Mouse (Mus musculus) liver, postnatal 0 days (tissue): Measurements from ENCODE around the gene Siva1. TPM values are rescaled to one million over a fixed set of nuclear protein-coding genes. Genes with fewer than 3 reads are reported as not detected.

ENCODE experiments used
- ATAC-seq: fragments of 200-750 bp; cut with Nextera tagmentation; 2 replicates; pipeline ENCODE4 v1.8.0; 2017; ENCODE audit warnings: mild to moderate bottlenecking, moderate library complexity
- DNase-seq: peaks from one replicate; pipeline ENCODE4 v3.0.0-alpha.2; 2016
- H3K27ac ChIP-seq: fragments of 300-500 bp; sonication (generic); 2 replicates; pipeline ENCODE4 v1.5.1; 2014; ENCODE audit warnings: antibody characterized with exemption, moderate library complexity, mild to moderate bottlenecking, low read depth
- H3K27me3 ChIP-seq: fragments of 300-500 bp; sonication (generic); 2 replicates; pipeline ENCODE4 v1.6.1; 2014; ENCODE audit warnings: low read length, control low read depth, mixed read lengths; ENCODE audit not compliant: insufficient read depth
- H3K36me3 ChIP-seq: fragments of 300-500 bp; sonication (generic); replicated peaks from 2 replicates; pipeline ENCODE4 v1.6.1; 2014; ENCODE audit warnings: mild to moderate bottlenecking, control low read depth, low read length, moderate library complexity, mixed read lengths; ENCODE audit not compliant: insufficient read depth
- H3K4me1 ChIP-seq: fragments of 300-500 bp; sonication (generic); 2 replicates; pipeline ENCODE4 v1.6.1; 2014; ENCODE audit warnings: antibody characterized with exemption, mild to moderate bottlenecking, control low read depth; ENCODE audit not compliant: insufficient read depth
- H3K4me2 ChIP-seq: fragments of 300-500 bp; sonication (generic); 2 replicates; pipeline ENCODE4 v1.6.1; 2014; ENCODE audit warnings: low read depth, mild to moderate bottlenecking, low read length, moderate library complexity, mixed read lengths
- H3K4me3 ChIP-seq: fragments of 300-500 bp; sonication (generic); 2 replicates; pipeline ENCODE4 v1.5.1; 2014; ENCODE audit warnings: low read depth, low read length
- H3K9ac ChIP-seq: fragments of 300-500 bp; sonication (generic); replicated peaks from 2 replicates; pipeline ENCODE4 v1.6.1; 2014; ENCODE audit warnings: mild to moderate bottlenecking, moderate library complexity
- H3K9me3 ChIP-seq: fragments of 300-500 bp; sonication (generic); 2 replicates; pipeline ENCODE4 v1.6.1; 2016; ENCODE audit warnings: mild to moderate bottlenecking, control low read depth, low read length, mixed read lengths
- CTCF ChIP-seq: sonication (generic); IDR thresholded peaks from 2 replicates; pipeline ENCODE4 v1.5.1; 2016; ENCODE audit warnings: antibody characterized with exemption, low read depth
- EP300 ChIP-seq: IDR thresholded peaks from 2 replicates; pipeline ENCODE4 v1.6.1; 2016; ENCODE audit warnings: antibody characterized with exemption, low read depth, mild to moderate bottlenecking
- WGBS: fragments of 180-500 bp; shearing (Covaris S2); extraction: QIAGEN DNeasy Blood & Tissue Kit; methylation state at CpG from one replicate; pipeline ENCODE4 v1.1.7; 2014; ENCODE audit not compliant: insufficient replicate concordance; 5-methylcytosine and 5-hydroxymethylcytosine counted together
- polyA plus RNA-seq: library from polyadenylated mRNA; unstranded; fragments of >200 nt; fragmentation: Nextera tagmentation; extraction: Ambion mirVana; gene quantifications from 2 replicates; pipeline ENCODE4 v1.2.1, GENCODE M21; 2015

The Siva1 gene
- polyA plus RNA-seq, 1 experiment from 2014 or later = 62.2 TPM

DNA sequence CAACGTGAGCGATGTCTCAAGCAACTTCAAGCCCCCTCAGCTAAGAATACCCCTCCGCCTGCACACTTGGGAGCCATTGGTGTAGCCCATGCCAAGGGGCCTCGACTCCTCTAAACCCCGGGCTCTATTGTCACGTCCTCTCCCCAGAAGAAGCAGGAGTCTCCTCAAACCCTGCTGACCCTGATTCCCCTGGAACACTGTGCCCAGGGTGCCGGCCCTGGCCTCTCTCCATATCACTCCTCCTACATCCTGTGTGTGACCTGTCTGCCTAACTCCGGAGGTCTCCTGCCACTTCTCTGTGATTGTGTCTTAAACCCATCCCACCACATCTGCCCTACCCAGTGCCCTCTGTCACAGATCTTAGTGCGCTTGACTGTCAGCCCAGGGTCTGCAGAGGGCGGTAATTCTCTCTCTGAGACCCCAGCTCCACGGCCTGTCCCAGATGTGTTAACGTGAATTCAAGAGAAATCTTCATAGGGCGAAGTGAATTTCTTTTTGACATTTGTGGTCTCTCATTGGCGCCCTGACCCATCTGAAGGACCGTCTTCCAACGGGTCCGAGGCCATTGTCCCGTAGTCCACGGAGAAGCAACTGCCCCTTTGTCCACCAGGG is 33.6 kb downstream of the Siva1 start:
- Histone ChIP-seq H3K4me2 (peak overlapping the region; percentile 86), H3K27me3 (peaks cover 32% of the 10 kb centered on the region), H3K9me3 (no peaks in the 10 kb centered on the region), H3K36me3 (0 out of 2 replicates have a peak, but pooled peaks cover 3% of the 10 kb centered on the region), H3K4me3 (peak overlapping the region; percentile 67), H3K4me1 (peaks cover 29% of the 10 kb centered on the region), H3K9ac (peak overlapping the region; percentile 62), H3K27ac (0 out of 2 replicates have a peak overlapping the region, but pooled peaks have one; percentile 23)
- TF ChIP-seq CTCF = no peak
- ATAC-seq (no peak), DNase-seq (no peak)
- 28% methylated on average over 19 of the region's 19 CpGs for WGBS

DNA sequence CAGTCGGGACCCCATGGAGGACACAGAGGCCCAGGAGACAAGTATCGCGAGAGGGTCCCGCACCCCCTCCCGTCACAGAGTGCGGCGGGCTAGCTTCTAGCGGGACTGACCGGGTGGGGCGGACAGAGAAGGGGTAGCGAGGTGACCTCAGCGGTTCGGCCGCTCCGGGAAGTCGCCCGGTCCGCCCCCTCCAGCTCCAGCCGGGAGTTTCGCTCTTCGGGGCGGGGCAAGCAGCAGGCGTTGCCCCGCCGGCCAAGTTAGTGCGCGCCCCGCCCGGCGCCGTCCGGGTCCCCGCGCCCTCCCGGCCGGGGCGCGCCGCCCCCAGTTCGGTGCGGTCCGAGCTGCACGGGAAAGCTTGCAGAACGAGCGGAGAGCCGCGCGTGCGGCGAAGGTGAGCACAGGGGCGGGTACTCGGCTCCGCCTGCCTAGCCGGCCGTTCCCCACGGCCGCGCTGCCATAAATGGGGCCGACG is 34.1 kb downstream of the Siva1 start, which contains the start of gene Zbtb42:
Gene Zbtb42 (plus strand): TSS at position 274 of the 472 bp plus-strand sequence.
- WGBS = under 1% methylated on average over 41 of the region's 60 CpGs
- DNase-seq = peak; percentile 72
- Histone ChIP-seq H3K4me3 (peak within 1 kb of the TSS; percentile 67), H3K27ac (0 out of 2 replicates have a peak within 1 kb of the TSS, but pooled peaks have one; percentile 23), H3K4me1 (peaks cover 25% of the 10 kb centered on the region), H3K4me2 (peak within 1 kb of the TSS; percentile 86), H3K9ac (peak within 1 kb of the TSS; percentile 62), H3K36me3 (0 out of 2 replicates have a peak, but pooled peaks cover 3% of the 10 kb centered on the region), H3K9me3 (no peaks in the 10 kb centered on the region), H3K27me3 (peaks cover 32% of the 10 kb centered on the region)
- peak; percentile 40 for ATAC-seq
- TF ChIP-seq CTCF = no peak
- no peak for TF ChIP-seq EP300

DNA sequence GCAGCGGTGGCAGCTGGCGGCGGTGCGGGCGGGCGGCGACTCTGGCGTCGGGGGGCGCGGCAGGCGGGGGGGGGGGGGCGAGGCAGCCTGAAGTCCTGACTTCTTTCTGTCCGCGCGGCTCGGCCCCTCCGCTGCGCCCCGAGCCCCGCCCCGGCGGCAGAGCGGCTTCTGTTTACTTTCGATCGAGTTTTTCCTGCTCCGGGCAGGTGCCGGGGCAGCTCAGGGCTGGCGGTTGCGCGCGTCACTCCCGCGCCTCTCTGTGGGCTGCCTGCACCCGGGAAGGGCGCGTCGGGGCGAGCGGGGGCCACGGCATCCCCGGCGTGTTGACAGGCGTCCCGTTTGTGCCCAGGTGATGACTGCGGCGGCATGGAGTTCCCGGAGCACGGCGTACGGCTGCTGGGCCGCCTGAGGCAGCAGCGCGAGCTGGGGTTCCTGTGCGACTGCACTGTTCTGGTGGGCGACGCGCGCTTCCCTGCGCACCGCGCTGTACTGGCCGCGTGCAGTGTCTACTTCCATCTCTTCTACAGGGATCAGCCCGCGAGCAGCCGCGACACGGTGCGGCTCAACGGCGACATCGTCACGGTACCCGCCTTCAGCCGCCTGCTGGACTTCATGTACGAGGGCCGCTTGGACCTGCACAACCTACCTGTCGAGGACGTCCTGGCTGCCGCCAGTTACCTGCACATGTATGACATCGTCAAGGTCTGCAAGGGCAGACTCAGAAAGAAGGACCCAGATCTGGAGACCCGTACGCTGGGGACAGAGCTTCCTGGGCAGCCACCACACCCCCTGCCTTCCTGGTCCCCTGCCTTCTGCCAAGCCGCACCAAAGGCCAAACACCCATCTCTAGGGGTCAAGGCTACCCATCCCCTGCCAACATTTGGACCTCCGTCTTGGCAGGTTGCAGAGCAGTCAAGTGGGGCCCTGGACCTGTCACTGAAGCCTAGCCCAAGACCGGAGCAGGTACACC is 34.8 kb downstream of the Siva1 start:
- H3K36me3 ChIP-seq = 0 out of 2 replicates have a peak, but pooled peaks cover 3% of the 10 kb centered on the region
- DNase-seq = peak; percentile 61
- 0 out of 2 replicates have a peak overlapping the region, but pooled peaks have one; percentile 23 for H3K27ac ChIP-seq
- H3K9ac ChIP-seq = peak overlapping the region; percentile 62
- peaks cover 24% of the 10 kb centered on the region for H3K4me1 ChIP-seq
- no peak for TF ChIP-seq CTCF
- TF ChIP-seq EP300 = no peak
- WGBS = 8% methylated on average over 61 of the region's 87 CpGs
- H3K27me3 ChIP-seq = peaks cover 32% of the 10 kb centered on the region
- peak overlapping the region; percentile 67 for H3K4me3 ChIP-seq
- no peaks in the 10 kb centered on the region for H3K9me3 ChIP-seq
- peak; percentile 46 for ATAC-seq
- H3K4me2 ChIP-seq = peak overlapping the region; percentile 86

DNA sequence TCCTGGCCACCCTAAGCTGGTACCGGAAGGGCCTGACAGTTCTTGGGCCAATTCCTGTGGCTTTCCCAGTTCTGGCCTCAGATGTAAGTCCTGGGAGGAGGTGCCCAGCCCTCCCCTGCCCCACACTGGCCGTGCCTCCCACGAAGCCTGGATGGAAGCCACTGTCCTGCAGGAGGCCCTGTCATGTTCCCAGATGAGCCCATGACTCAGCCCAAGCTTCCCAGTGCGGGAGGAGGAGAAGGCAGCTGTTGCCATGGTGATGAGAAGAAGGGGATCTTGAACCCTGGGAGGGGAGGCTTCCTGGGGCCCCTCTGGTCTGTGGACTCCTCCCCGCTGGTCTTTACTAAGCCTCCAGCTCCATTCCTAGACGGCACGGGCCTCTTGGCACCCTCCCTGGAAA is 38.9 kb downstream of the Siva1 start:
- no peak overlapping the region for H3K27ac ChIP-seq
- no peak overlapping the region for H3K9ac ChIP-seq
- H3K4me1 ChIP-seq = peaks cover 8% of the 10 kb centered on the region
- DNase-seq (no peak), ATAC-seq (no peak)
- no peaks in the 10 kb centered on the region for H3K9me3 ChIP-seq
- 0 out of 2 replicates have a peak, but pooled peaks cover 3% of the 10 kb centered on the region for H3K36me3 ChIP-seq
- 62% methylated on average over 7 of the region's 7 CpGs for WGBS
- TF ChIP-seq EP300 = no peak
- no peak for TF ChIP-seq CTCF
- H3K4me2 ChIP-seq = no peak overlapping the region
- no peak overlapping the region for H3K4me3 ChIP-seq
- H3K27me3 ChIP-seq = peaks cover 25% of the 10 kb centered on the region

DNA sequence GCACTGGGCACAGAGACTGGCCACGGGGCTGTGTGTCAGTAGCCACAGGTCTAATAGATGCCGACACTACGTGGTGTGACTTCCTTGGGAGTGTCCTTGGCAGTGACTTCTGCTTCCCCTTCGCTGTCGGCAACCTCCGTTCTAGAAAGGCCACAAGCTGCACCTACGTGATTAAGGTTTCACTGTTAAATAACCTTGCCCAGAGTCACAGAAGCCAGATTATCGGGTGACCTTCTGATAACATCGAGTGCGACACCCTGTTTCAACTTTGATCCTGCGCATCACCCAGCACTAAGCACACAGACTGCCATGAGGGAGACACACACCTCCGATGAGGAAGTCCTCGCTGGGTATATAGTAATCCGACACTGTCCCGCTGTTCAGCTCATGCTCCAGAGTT is 44.0 kb downstream of the Siva1 start:
- 13% methylated on average over 15 of the region's 15 CpGs for WGBS
- Histone ChIP-seq H3K9me3 (no peaks in the 10 kb centered on the region), H3K4me2 (peak overlapping the region; percentile 33; the same call in 1 of the 2 replicates), H3K36me3 (no peaks in the 10 kb centered on the region; the same call in 1 of the 2 replicates), H3K9ac (0 out of 2 replicates have a peak overlapping the region, but pooled peaks have one; percentile 34), H3K4me3 (0 out of 2 replicates have a peak overlapping the region, but pooled peaks have one; percentile 2), H3K27me3 (no peaks in the 10 kb centered on the region), H3K4me1 (peaks cover 8% of the 10 kb centered on the region), H3K27ac (peak overlapping the region; percentile 44; the same call in 1 of the 2 replicates)
- DNase-seq (peak; percentile 39), ATAC-seq (no peak)
- TF ChIP-seq EP300 (no peak), CTCF (no peak)
